Mouse (Mus musculus) lung, adult 2 months (tissue): ENCODE results near the gene Sptan1.

Source experiments
- CTCF ChIP-seq: fragments of 200-500 bp; IDR thresholded peaks from 2 replicates; pipeline ENCODE4 v1.5.1; 2011; ENCODE audit warnings: mild to moderate bottlenecking, low read length, control low read depth; ENCODE audit not compliant: insufficient read depth
- POLR2A ChIP-seq: fragments of 200-500 bp; IDR thresholded peaks from 2 replicates; pipeline ENCODE4 v1.6.1; 2011; ENCODE audit warnings: low read depth, mild to moderate bottlenecking, control low read depth, low read length, borderline replicate concordance; ENCODE audit errors: extremely low read depth

DNA sequence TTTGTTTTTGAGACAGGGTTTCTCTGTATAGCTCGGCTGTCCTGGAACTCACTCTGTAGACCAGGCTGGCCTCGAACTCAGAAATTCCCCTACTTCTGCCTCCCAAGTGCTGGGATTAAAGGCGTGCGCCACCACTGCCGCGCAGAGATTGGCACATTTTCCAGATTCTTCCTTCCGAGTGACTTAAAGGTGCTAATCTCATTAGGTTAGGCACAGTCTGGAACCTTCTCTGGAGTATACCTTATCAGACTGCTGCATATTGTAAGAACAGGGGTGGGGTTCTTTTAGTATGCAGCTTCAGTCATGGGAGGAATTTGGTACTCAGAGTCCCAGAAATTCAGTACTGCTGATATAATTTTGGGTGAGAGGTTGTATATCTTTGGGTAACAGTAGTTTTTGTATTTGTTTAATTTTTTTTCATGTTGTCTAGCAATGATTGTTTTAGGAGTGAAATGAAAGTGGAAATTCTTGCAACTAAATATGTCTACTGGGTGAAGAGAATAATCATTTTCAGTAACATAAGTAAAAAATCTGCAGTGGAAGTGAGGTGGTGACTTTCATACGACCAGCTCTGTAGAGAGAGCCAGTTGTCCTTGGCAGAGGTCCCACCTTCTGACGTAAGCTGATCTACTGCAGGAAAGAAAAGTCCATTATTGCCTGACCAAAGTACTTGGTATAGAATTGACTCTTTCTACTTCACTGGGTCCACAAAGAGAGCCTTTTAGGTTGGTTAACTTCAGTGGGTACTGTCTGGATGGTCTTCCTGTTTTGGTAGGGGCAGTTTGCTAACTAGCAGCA, 6.7 kb downstream of the Sptan1 start:
- TF ChIP-seq CTCF: no peak
- TF ChIP-seq POLR2A: no peak
